Mouse (Mus musculus): ENCODE measurements around the gene Hdgfl2.
"Not testable (repeated sequence)": the region's sequence is repeated elsewhere in the genome, so short reads cannot be mapped to it uniquely, and the experiment has no call there.

DNA sequence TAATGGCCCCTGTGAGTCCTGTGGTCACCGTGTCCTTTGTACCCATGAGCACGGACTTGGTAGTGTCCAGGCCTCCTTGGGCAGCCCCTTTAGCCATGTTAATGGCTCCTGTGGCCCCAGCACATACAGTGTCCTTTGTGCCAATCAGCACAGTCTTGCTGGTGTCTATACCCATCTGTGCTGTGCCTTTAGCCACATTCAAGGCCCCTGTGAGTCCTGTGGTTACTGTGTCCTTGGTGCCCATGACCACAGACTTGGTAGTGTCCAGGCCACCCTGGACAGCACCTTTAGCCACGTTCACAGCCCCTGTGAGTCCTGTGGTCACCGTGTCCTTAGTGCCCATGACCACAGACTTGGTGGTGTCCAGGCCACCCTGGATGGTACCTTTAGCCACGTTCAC, 25.4 kb downstream of the Hdgfl2 start:
- TF ChIP-seq E2F4 (IDR thresholded peaks at IDR 0.05; ENCODE audit: insufficient replicate concordance, low read depth, low read length); MAZ (IDR thresholded peaks at IDR 0.05; ENCODE audit: low read depth, low read length); CTCF (conservative IDR thresholded peaks at IDR 0.05 in 1 of 2, IDR thresholded peaks at IDR 0.05 in 1 of 2; ENCODE audit: low read depth in 2 of 2, low read length in 2 of 2); IRF4 (IDR thresholded peaks at IDR 0.05; ENCODE audit: low read depth, low read length); EP300 (IDR thresholded peaks at IDR 0.05; ENCODE audit: low read length); POLR2AphosphoS2 (IDR thresholded peaks at IDR 0.05; ENCODE audit: low read depth, low read length); MYC (IDR thresholded peaks at IDR 0.05; ENCODE audit: low read depth, low read length); MAFK (IDR thresholded peaks at IDR 0.05; ENCODE audit: insufficient replicate concordance, low read length); JUND (conservative IDR thresholded peaks at IDR 0.05; ENCODE audit: low read depth, low read length); UBTF (IDR thresholded peaks at IDR 0.05; ENCODE audit: low read depth, low read length); MAX (IDR thresholded peaks at IDR 0.05; ENCODE audit: low read length): not testable (repeated sequence)
